Mouse (Mus musculus) frontal cortex, adult 2 months (tissue): ENCODE measurements around the gene Plppr2. TPM values are rescaled to one million over a fixed set of nuclear protein-coding genes. Genes with fewer than 3 reads are reported as not detected.

Experiments used
- DNase-seq, 2 experiments: peaks; one replicate each; pipeline ENCODE4 v3.0.0; 2022; ENCODE audit warnings: low spot score in 1 of 2; ENCODE audit errors: extremely low spot score in 1 of 2
- polyA plus RNA-seq: library from polyadenylated mRNA; depleted of rRNA; stranded (reverse); fragments of >200 nt; gene quantifications from 2 replicates; pipeline ENCODE4 v1.2.3, GENCODE M21; 2012

Plppr2 gene
- polyA plus RNA-seq, 1 experiment = 182 TPM

- DNase-seq = no peak
Observed at GRCm38 (mm10) chr9:21932006-21932405, 4.8 kb upstream of the Plppr2 start.

- no peak for DNase-seq
Observed at GRCm38 (mm10) chr9:21932445-21933137, 4.2 kb upstream of the Plppr2 start.

- DNase-seq = no peak
Observed at GRCm38 (mm10) chr9:21934021-21934420, 2.8 kb upstream of the Plppr2 start.

- no peak for DNase-seq
Observed at GRCm38 (mm10) chr9:21935466-21936131, 1.2 kb upstream of the Plppr2 start.

GRCm38 (mm10) chr9:21937711-21938175, 910 bp downstream of the Plppr2 start:
- DNase-seq = peak in 1 of 2 experiments; percentile 67

GRCm38 (mm10) chr9:21938234-21938855, 1.5 kb downstream of the Plppr2 start:
- DNase-seq = no peak

GRCm38 (mm10) chr9:21943046-21943445, 6.2 kb downstream of the Plppr2 start:
- no peak for DNase-seq

- DNase-seq = no peak
Observed at GRCm38 (mm10) chr9:21943638-21944037, 6.8 kb downstream of the Plppr2 start.

GRCm38 (mm10) chr9:21944267-21944666, 7.4 kb downstream of the Plppr2 start:
- no peak for DNase-seq

GRCm38 (mm10) chr9:21947540-21948130, 10.8 kb downstream of the Plppr2 start:
- no peak for DNase-seq

GRCm38 (mm10) chr9:21948146-21948545, 11.3 kb downstream of the Plppr2 start:
- DNase-seq = no peak

GRCm38 (mm10) chr9:21948790-21949189, 12.0 kb downstream of the Plppr2 start:
- DNase-seq = peak in 1 of 2 experiments; percentile 55

GRCm38 (mm10) chr9:21950322-21950721, 13.5 kb downstream of the Plppr2 start:
- peak in 1 of 2 experiments; percentile 40 for DNase-seq

GRCm38 (mm10) chr9:21951977-21952376, 15.1 kb downstream of the Plppr2 start:
- DNase-seq = peak in 1 of 2 experiments; percentile 13

GRCm38 (mm10) chr9:21953600-21953999, 16.8 kb downstream of the Plppr2 start:
- peak; percentile 78 to 86 for DNase-seq

GRCm38 (mm10) chr9:21954635-21955034, 17.8 kb downstream of the Plppr2 start:
- DNase-seq = peak in 1 of 2 experiments; percentile 16

- no peak for DNase-seq
Observed at GRCm38 (mm10) chr9:21955225-21955569, 18.4 kb downstream of the Plppr2 start.

- peak; percentile 98 to 100 for DNase-seq
Observed at GRCm38 (mm10) chr9:21955570-21956281, 18.9 kb downstream of the Plppr2 start, which contains the start of gene Swsap1. Gene Swsap1 (plus strand): TSS chr9:21955755.

GRCm38 (mm10) chr9:21958372-21958771, 21.5 kb downstream of the Plppr2 start:
- no peak for DNase-seq

- DNase-seq = no peak
Observed at GRCm38 (mm10) chr9:21959244-21959643, 22.4 kb downstream of the Plppr2 start.
